Mouse (Mus musculus): ENCODE data around the gene Pank4. TPM values are rescaled to one million over a fixed set of nuclear protein-coding genes. Genes with fewer than 3 reads are reported as not detected.

Gene Pank4
- total and polyA plus RNA-seq, 2 experiments from 2014 or later = 27.3 to 36.7 TPM

- 94% methylated on average over 2 of the region's 2 CpGs for WGBS
- ATAC-seq (ENCODE audit: low FRiP score) = no peak
- Histone ChIP-seq H3K36me3 (ENCODE audit: insufficient read depth, low read length) (no peaks in the 10 kb centered on the region), H3K27ac (ENCODE audit: low read depth, low read length) (no peak overlapping the region), H3K4me1 (ENCODE audit: insufficient read depth, low read length) (0 out of 2 replicates have a peak, but pooled peaks cover under 1% of the 10 kb centered on the region), H3K27me3 (ENCODE audit: insufficient read depth, low read length) (no peaks in the 10 kb centered on the region), H3K9ac (replicated peaks; ENCODE audit: low read length, poor library complexity, severe bottlenecking) (no peak overlapping the region), H3K9me3 (ENCODE audit: low read length) (no peaks in the 10 kb centered on the region), H3K4me2 (ENCODE audit: low read depth, low read length, poor library complexity, severe bottlenecking) (no peak overlapping the region), H3K4me3 (ENCODE audit: low read depth, low read length) (no peak overlapping the region)
- no peak for TF ChIP-seq CTCF (IDR thresholded peaks at IDR 0.05)
- DNase-seq (ENCODE audit: low spot score) = no peak
Measured at GRCm38 (mm10) chr4:154940156-154940555, 23.8 kb upstream of the Pank4 start.

GRCm38 (mm10) chr4:154941831-154942230, 22.1 kb upstream of the Pank4 start:
- Histone ChIP-seq H3K9me3 (ENCODE audit: low read length) (no peaks in the 10 kb centered on the region), H3K4me3 (ENCODE audit: low read depth, low read length) (no peak overlapping the region), H3K9ac (replicated peaks; ENCODE audit: low read length, poor library complexity, severe bottlenecking) (no peak overlapping the region), H3K4me2 (ENCODE audit: low read depth, low read length, poor library complexity, severe bottlenecking) (no peak overlapping the region), H3K36me3 (ENCODE audit: insufficient read depth, low read length) (no peaks in the 10 kb centered on the region), H3K4me1 (ENCODE audit: insufficient read depth, low read length) (peaks cover 7% of the 10 kb centered on the region; the same call in 1 of the 2 replicates), H3K27ac (ENCODE audit: low read depth, low read length) (no peak overlapping the region), H3K27me3 (ENCODE audit: insufficient read depth, low read length) (no peaks in the 10 kb centered on the region)
- TF ChIP-seq CTCF (IDR thresholded peaks at IDR 0.05) = no peak
- DNase-seq (ENCODE audit: low spot score) = no peak
- WGBS = 93% methylated on average over 5 of the region's 5 CpGs
- ATAC-seq (ENCODE audit: low FRiP score) = no peak

GRCm38 (mm10) chr4:154942632-154943322, 21.1 kb upstream of the Pank4 start:
- no peak for TF ChIP-seq CTCF (IDR thresholded peaks at IDR 0.05)
- Histone ChIP-seq H3K4me3 (ENCODE audit: low read depth, low read length) (no peak overlapping the region), H3K4me2 (ENCODE audit: low read depth, low read length, poor library complexity, severe bottlenecking) (no peak overlapping the region), H3K4me1 (ENCODE audit: insufficient read depth, low read length) (peaks cover 7% of the 10 kb centered on the region; the same call in 1 of the 2 replicates), H3K9ac (replicated peaks; ENCODE audit: low read length, poor library complexity, severe bottlenecking) (no peak overlapping the region), H3K36me3 (ENCODE audit: insufficient read depth, low read length) (no peaks in the 10 kb centered on the region), H3K27me3 (ENCODE audit: insufficient read depth, low read length) (no peaks in the 10 kb centered on the region), H3K9me3 (ENCODE audit: low read length) (no peaks in the 10 kb centered on the region), H3K27ac (ENCODE audit: low read depth, low read length) (no peak overlapping the region)
- WGBS = 90% methylated on average over 10 of the region's 10 CpGs
- no peak for DNase-seq (ENCODE audit: low spot score)
- ATAC-seq (ENCODE audit: low FRiP score) = no peak

GRCm38 (mm10) chr4:154943323-154944039, 20.4 kb upstream of the Pank4 start:
- WGBS = 89% methylated on average over 6 of the region's 6 CpGs
- Histone ChIP-seq H3K4me3 (ENCODE audit: low read depth, low read length) (no peak overlapping the region), H3K4me2 (ENCODE audit: low read depth, low read length, poor library complexity, severe bottlenecking) (no peak overlapping the region), H3K27ac (ENCODE audit: low read depth, low read length) (no peak overlapping the region), H3K9ac (replicated peaks; ENCODE audit: low read length, poor library complexity, severe bottlenecking) (no peak overlapping the region), H3K27me3 (ENCODE audit: insufficient read depth, low read length) (no peaks in the 10 kb centered on the region), H3K9me3 (ENCODE audit: low read length) (no peaks in the 10 kb centered on the region), H3K4me1 (ENCODE audit: insufficient read depth, low read length) (peaks cover 7% of the 10 kb centered on the region; the same call in 1 of the 2 replicates), H3K36me3 (ENCODE audit: insufficient read depth, low read length) (no peaks in the 10 kb centered on the region)
- DNase-seq (ENCODE audit: low spot score) (no peak), ATAC-seq (ENCODE audit: low FRiP score) (no peak)
- no peak for TF ChIP-seq CTCF (IDR thresholded peaks at IDR 0.05)

GRCm38 (mm10) chr4:154944121-154944590, 19.8 kb upstream of the Pank4 start:
- Histone ChIP-seq H3K27me3 (ENCODE audit: insufficient read depth, low read length) (no peaks in the 10 kb centered on the region), H3K27ac (ENCODE audit: low read depth, low read length) (no peak overlapping the region), H3K9me3 (ENCODE audit: low read length) (no peaks in the 10 kb centered on the region), H3K4me1 (ENCODE audit: insufficient read depth, low read length) (peaks cover 7% of the 10 kb centered on the region; the same call in 1 of the 2 replicates), H3K4me3 (ENCODE audit: low read depth, low read length) (no peak overlapping the region), H3K9ac (replicated peaks; ENCODE audit: low read length, poor library complexity, severe bottlenecking) (no peak overlapping the region), H3K4me2 (ENCODE audit: low read depth, low read length, poor library complexity, severe bottlenecking) (no peak overlapping the region), H3K36me3 (ENCODE audit: insufficient read depth, low read length) (no peaks in the 10 kb centered on the region)
- ATAC-seq (ENCODE audit: low FRiP score) (peak; percentile 53), DNase-seq (ENCODE audit: low spot score) (peak; percentile 93)
- 18% methylated on average over 2 of the region's 2 CpGs for WGBS
- peak; percentile 98 for TF ChIP-seq CTCF (IDR thresholded peaks at IDR 0.05)

GRCm38 (mm10) chr4:154946319-154946718, 17.6 kb upstream of the Pank4 start:
- Histone ChIP-seq H3K4me3 (ENCODE audit: low read depth, low read length) (peak overlapping the region; percentile 31), H3K9me3 (ENCODE audit: low read length) (no peaks in the 10 kb centered on the region), H3K4me1 (ENCODE audit: insufficient read depth, low read length) (peaks cover 7% of the 10 kb centered on the region; the same call in 1 of the 2 replicates), H3K36me3 (ENCODE audit: insufficient read depth, low read length) (no peaks in the 10 kb centered on the region), H3K4me2 (ENCODE audit: low read depth, low read length, poor library complexity, severe bottlenecking) (peak overlapping the region; percentile 59), H3K9ac (replicated peaks; ENCODE audit: low read length, poor library complexity, severe bottlenecking) (peak overlapping the region; percentile 26; the same call in 1 of the 2 replicates), H3K27ac (ENCODE audit: low read depth, low read length) (peak overlapping the region; percentile 69), H3K27me3 (ENCODE audit: insufficient read depth, low read length) (no peaks in the 10 kb centered on the region)
- 1% methylated on average over 8 of the region's 8 CpGs for WGBS
- peak; percentile 11; the same call in 1 of the 2 replicates for TF ChIP-seq CTCF (IDR thresholded peaks at IDR 0.05)
- ATAC-seq (ENCODE audit: low FRiP score) = peak; percentile 79
- DNase-seq (ENCODE audit: low spot score) = peak; percentile 94
